Mouse (Mus musculus): ENCODE measurements around the gene Tmem238l. TPM values are rescaled to one million over a fixed set of nuclear protein-coding genes. Genes with fewer than 3 reads are reported as not detected.

Tmem238l gene
- polyA plus RNA-seq (2016; fragmentation: Nextera tagmentation; extraction: Ambion mirVana) = not detected in 2 replicates

- H3K27me3 ChIP-seq = no peaks in the 10 kb centered on the region
- WGBS = 84% methylated on average over 9 of the region's 9 CpGs
- H3K9me3 ChIP-seq (replicated peaks) = no peaks in the 10 kb centered on the region
- ATAC-seq (ENCODE audit: low FRiP score) = no peak
- no peak within 1 kb of the TSS for H3K27ac ChIP-seq
- H3K4me2 ChIP-seq (replicated peaks) = no peak within 1 kb of the TSS
- H3K9ac ChIP-seq = no peak within 1 kb of the TSS
- no peaks in the 10 kb centered on the region for H3K36me3 ChIP-seq
- H3K4me3 ChIP-seq = no peak within 1 kb of the TSS
- H3K4me1 ChIP-seq = no peaks in the 10 kb centered on the region
Observed at GRCm38 (mm10) chr11:66956303-66956702, at the start of gene Tmem238l. Gene Tmem238l (plus strand): TSS chr11:66956638.

GRCm38 (mm10) chr11:66911811-66912210, 44.6 kb upstream of the Tmem238l start, which contains the start of gene Pirt:
Gene Pirt (plus strand): TSS chr11:66911981.
- H3K36me3 ChIP-seq = no peaks in the 10 kb centered on the region
- no peak within 1 kb of the TSS for H3K9ac ChIP-seq
- no peak for ATAC-seq (ENCODE audit: low FRiP score)
- H3K27me3 ChIP-seq = no peaks in the 10 kb centered on the region
- H3K4me2 ChIP-seq (replicated peaks) = no peak within 1 kb of the TSS
- no peaks in the 10 kb centered on the region for H3K9me3 ChIP-seq (replicated peaks)
- no peak within 1 kb of the TSS for H3K27ac ChIP-seq
- no peaks in the 10 kb centered on the region for H3K4me1 ChIP-seq
- H3K4me3 ChIP-seq = no peak within 1 kb of the TSS; the same call in 1 of the 2 replicates
- WGBS = 56% methylated on average over 10 of the region's 10 CpGs

GRCm38 (mm10) chr11:66912531-66913458, 43.6 kb upstream of the Tmem238l start:
- no peak overlapping the region for H3K4me2 ChIP-seq (replicated peaks)

GRCm38 (mm10) chr11:66914249-66914648, 42.2 kb upstream of the Tmem238l start:
- no peak overlapping the region for H3K4me2 ChIP-seq (replicated peaks)
- WGBS = 28% methylated on average over 3 of the region's 3 CpGs
- no peaks in the 10 kb centered on the region for H3K36me3 ChIP-seq
- H3K9me3 ChIP-seq (replicated peaks) = no peaks in the 10 kb centered on the region
- H3K27ac ChIP-seq = no peak overlapping the region
- H3K9ac ChIP-seq = no peak overlapping the region
- no peaks in the 10 kb centered on the region for H3K27me3 ChIP-seq
- no peaks in the 10 kb centered on the region for H3K4me1 ChIP-seq
- ATAC-seq (ENCODE audit: low FRiP score) = no peak
- no peak overlapping the region for H3K4me3 ChIP-seq

More at GRCm38 (mm10) chr11:66912531-66913458, 43.6 kb upstream of the Tmem238l start:
- no peaks in the 10 kb centered on the region for H3K27me3 ChIP-seq
- H3K36me3 ChIP-seq = no peaks in the 10 kb centered on the region
- no peak overlapping the region; the same call in 1 of the 2 replicates for H3K4me3 ChIP-seq
- no peak overlapping the region for H3K27ac ChIP-seq
- no peaks in the 10 kb centered on the region for H3K4me1 ChIP-seq
- H3K9me3 ChIP-seq (replicated peaks) = no peaks in the 10 kb centered on the region
- no peak for ATAC-seq (ENCODE audit: low FRiP score)
- WGBS = 55% methylated on average over 17 of the region's 17 CpGs
- H3K9ac ChIP-seq = no peak overlapping the region

GRCm38 (mm10) chr11:66920012-66920411, 36.4 kb upstream of the Tmem238l start:
- H3K4me3 ChIP-seq = no peak overlapping the region
- H3K27ac ChIP-seq = no peak overlapping the region
- no peak for ATAC-seq (ENCODE audit: low FRiP score)
- no peaks in the 10 kb centered on the region for H3K36me3 ChIP-seq
- no peak overlapping the region for H3K4me2 ChIP-seq (replicated peaks)
- H3K27me3 ChIP-seq = peaks cover 2% of the 10 kb centered on the region; the same call in 1 of the 2 replicates
- peaks cover 7% of the 10 kb centered on the region; the same call in 1 of the 2 replicates for H3K4me1 ChIP-seq
- 67% methylated on average over 2 of the region's 2 CpGs for WGBS
- H3K9ac ChIP-seq = no peak overlapping the region
- H3K9me3 ChIP-seq (replicated peaks) = no peaks in the 10 kb centered on the region

- no peak overlapping the region for H3K27ac ChIP-seq
- no peak for ATAC-seq (ENCODE audit: low FRiP score)
- 87% methylated on average over 11 of the region's 11 CpGs for WGBS
- no peaks in the 10 kb centered on the region for H3K9me3 ChIP-seq (replicated peaks)
- H3K4me1 ChIP-seq = peaks cover 7% of the 10 kb centered on the region; the same call in 1 of the 2 replicates
- H3K9ac ChIP-seq = no peak overlapping the region
- H3K27me3 ChIP-seq = peaks cover 2% of the 10 kb centered on the region; the same call in 1 of the 2 replicates
- no peak overlapping the region for H3K4me2 ChIP-seq (replicated peaks)
- no peaks in the 10 kb centered on the region for H3K36me3 ChIP-seq
- H3K4me3 ChIP-seq = no peak overlapping the region
Observed at GRCm38 (mm10) chr11:66924095-66924823, 32.2 kb upstream of the Tmem238l start.

GRCm38 (mm10) chr11:66928311-66928710, 28.1 kb upstream of the Tmem238l start:
- Histone ChIP-seq H3K27me3 (peaks cover 1% of the 10 kb centered on the region; the same call in 1 of the 2 replicates), H3K27ac (no peak overlapping the region), H3K4me2 (replicated peaks) (no peak overlapping the region), H3K36me3 (no peaks in the 10 kb centered on the region), H3K4me1 (no peaks in the 10 kb centered on the region), H3K9ac (no peak overlapping the region), H3K9me3 (replicated peaks) (no peaks in the 10 kb centered on the region), H3K4me3 (no peak overlapping the region)
- ATAC-seq (ENCODE audit: low FRiP score) = no peak
- WGBS = 49% methylated on average over 3 of the region's 3 CpGs

GRCm38 (mm10) chr11:66932827-66933599, 23.4 kb upstream of the Tmem238l start:
- no peak overlapping the region for H3K27ac ChIP-seq
- no peak for ATAC-seq (ENCODE audit: low FRiP score)
- 71% methylated on average over 9 of the region's 9 CpGs for WGBS
- no peak overlapping the region for H3K9ac ChIP-seq
- no peaks in the 10 kb centered on the region for H3K4me1 ChIP-seq
- H3K4me2 ChIP-seq (replicated peaks) = no peak overlapping the region
- H3K4me3 ChIP-seq = no peak overlapping the region
- no peaks in the 10 kb centered on the region for H3K27me3 ChIP-seq
- no peaks in the 10 kb centered on the region for H3K9me3 ChIP-seq (replicated peaks)
- no peaks in the 10 kb centered on the region for H3K36me3 ChIP-seq

GRCm38 (mm10) chr11:66934428-66935173, 21.8 kb upstream of the Tmem238l start:
- Histone ChIP-seq H3K4me3 (no peak overlapping the region), H3K9me3 (replicated peaks) (no peaks in the 10 kb centered on the region), H3K9ac (no peak overlapping the region), H3K36me3 (no peaks in the 10 kb centered on the region), H3K27ac (no peak overlapping the region), H3K4me2 (replicated peaks) (no peak overlapping the region), H3K4me1 (no peaks in the 10 kb centered on the region), H3K27me3 (no peaks in the 10 kb centered on the region)
- 87% methylated on average over 7 of the region's 7 CpGs for WGBS
- ATAC-seq (ENCODE audit: low FRiP score) = no peak

- Histone ChIP-seq H3K9me3 (replicated peaks) (no peaks in the 10 kb centered on the region), H3K4me1 (no peaks in the 10 kb centered on the region), H3K36me3 (no peaks in the 10 kb centered on the region), H3K4me3 (no peak overlapping the region), H3K9ac (no peak overlapping the region), H3K27ac (no peak overlapping the region), H3K27me3 (no peaks in the 10 kb centered on the region), H3K4me2 (replicated peaks) (no peak overlapping the region)
- ATAC-seq (ENCODE audit: low FRiP score) = no peak
- WGBS = 93% methylated on average over 5 of the region's 5 CpGs
Observed at GRCm38 (mm10) chr11:66942011-66942410, 14.4 kb upstream of the Tmem238l start.

GRCm38 (mm10) chr11:66945224-66945767, 11.1 kb upstream of the Tmem238l start:
- Histone ChIP-seq H3K4me3 (no peak overlapping the region), H3K4me2 (replicated peaks) (no peak overlapping the region), H3K9me3 (replicated peaks) (no peaks in the 10 kb centered on the region), H3K36me3 (no peaks in the 10 kb centered on the region), H3K27ac (no peak overlapping the region), H3K9ac (no peak overlapping the region), H3K4me1 (no peaks in the 10 kb centered on the region), H3K27me3 (no peaks in the 10 kb centered on the region)
- whole genome bisulfite sequencing = 72% methylated on average over 2 of the region's 2 CpGs
- no peak for ATAC-seq (ENCODE audit: low FRiP score)

Measured in hindbrain, embryonic 12.5 days (tissue).